Mouse (Mus musculus) C2C12 (cell line): ENCODE measurements around the gene Scrt2. TPM values are rescaled to one million over a fixed set of nuclear protein-coding genes. Genes with fewer than 3 reads are reported as not detected.

Experiments used
- H3K27me3 ChIP-seq: one replicate; pipeline ENCODE4 v1.6.1; 2011; ENCODE audit not compliant: control insufficient read depth, insufficient read depth, insufficient read length
- H3K36me3 ChIP-seq: one replicate; pipeline ENCODE4 v1.6.1; 2011; ENCODE audit not compliant: control insufficient read depth, insufficient read depth
- H3K4me3 ChIP-seq: one replicate; pipeline ENCODE4 v1.5.1; 2011; ENCODE audit warnings: mild to moderate bottlenecking, control low read depth; ENCODE audit not compliant: poor library complexity, insufficient read depth, severe bottlenecking
- H3K79me2 ChIP-seq: one replicate; pipeline ENCODE4 v1.6.1; 2011; ENCODE audit not compliant: control insufficient read depth, insufficient read depth
- H3K79me3 ChIP-seq: one replicate; pipeline ENCODE4 v1.6.1; 2011; ENCODE audit warnings: low read depth, control low read depth
- H3ac ChIP-seq: one replicate; pipeline ENCODE3; 2011; ENCODE audit warnings: low read depth; ENCODE audit not compliant: control insufficient read depth, insufficient read length
- CEBPB ChIP-seq: IDR thresholded peaks from one replicate; pipeline ENCODE4 v1.6.1; 2011; ENCODE audit warnings: low read depth, mild to moderate bottlenecking, control low read depth, moderate library complexity
- CTCF ChIP-seq: IDR thresholded peaks from one replicate; pipeline ENCODE4 v1.5.1; 2011; ENCODE audit not compliant: control insufficient read depth, insufficient read depth, insufficient read length
- FOSL1 ChIP-seq: IDR thresholded peaks from one replicate; pipeline ENCODE4 v1.8.0; 2011; ENCODE audit warnings: mild to moderate bottlenecking, low read length; ENCODE audit not compliant: poor library complexity, insufficient read depth, severe bottlenecking
- MAX ChIP-seq: IDR thresholded peaks from one replicate; pipeline ENCODE4 v1.6.1; 2011; ENCODE audit warnings: mild to moderate bottlenecking, control low read depth
- MYOD1 ChIP-seq: IDR thresholded peaks from one replicate; pipeline ENCODE4 v1.6.1; 2011; ENCODE audit warnings: low read depth; ENCODE audit not compliant: control insufficient read depth, insufficient read length
- MYOG ChIP-seq: IDR thresholded peaks from one replicate; pipeline ENCODE4 v1.6.1; 2011; ENCODE audit not compliant: control insufficient read depth, insufficient read length; ENCODE audit errors: extremely low read depth
- USF1 ChIP-seq: IDR thresholded peaks from one replicate; pipeline ENCODE4 v1.6.1; 2011; ENCODE audit warnings: low read depth, mild to moderate bottlenecking, control low read depth, moderate library complexity
- polyA plus RNA-seq: library from polyadenylated mRNA; unstranded; fragments of >200 nt; fragmentation: generic; extraction: Trizol; gene quantifications from one replicate; pipeline ENCODE4 v1.2.1, GENCODE M21; 2012; ENCODE audit warnings: missing spikeins

Gene Scrt2
- polyA plus RNA-seq, 1 experiment: not detected

DNA sequence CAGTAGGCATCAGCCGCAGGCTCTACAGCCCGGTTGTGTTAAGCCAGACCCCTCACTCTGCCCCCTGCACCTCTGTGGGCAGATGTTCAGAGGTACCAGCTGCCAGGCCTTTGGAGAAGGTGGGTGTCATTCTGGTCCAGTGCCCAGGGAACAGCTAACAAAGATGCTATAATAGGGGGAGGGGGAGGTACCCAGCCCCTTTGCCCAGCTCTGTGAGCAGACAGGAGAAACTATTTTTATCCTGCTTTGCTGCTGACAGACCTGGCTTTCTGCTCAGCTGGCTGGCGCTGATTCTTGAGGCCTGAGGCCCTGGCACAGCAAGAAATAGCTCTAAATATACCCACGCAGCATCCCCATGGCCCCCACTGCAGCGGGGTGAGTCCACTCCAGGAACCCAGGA is 5.8 kb downstream of the Scrt2 start:
- Histone ChIP-seq H3K79me2 (no peaks in the 10 kb centered on the region), H3K36me3 (no peaks in the 10 kb centered on the region), H3K79me3 (no peaks in the 10 kb centered on the region), H3K27me3 (peaks cover 35% of the 10 kb centered on the region), H3ac (no peak overlapping the region), H3K4me3 (no peak overlapping the region)
- TF ChIP-seq FOSL1 (no peak), MYOG (no peak), CEBPB (no peak), MAX (no peak), MYOD1 (no peak), CTCF (no peak), USF1 (no peak)

DNA sequence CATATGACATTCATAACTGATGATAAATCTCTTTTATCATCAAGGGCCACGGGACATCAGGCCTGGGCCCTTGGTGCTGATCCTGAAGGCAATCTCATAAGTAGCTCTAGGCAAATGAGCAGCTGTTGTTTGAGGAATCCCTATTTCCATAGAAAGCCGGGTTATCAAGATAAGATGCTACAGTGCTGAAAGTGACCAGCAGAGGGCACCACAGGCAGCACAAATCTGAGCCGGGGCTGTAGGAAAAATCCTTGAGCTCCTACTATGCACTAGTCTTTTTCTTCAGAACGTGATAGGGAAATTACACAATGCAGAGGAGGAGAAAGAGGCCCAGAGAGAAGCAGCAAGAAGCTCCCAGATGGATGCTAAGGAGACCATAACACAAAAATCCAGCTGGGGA is 7.7 kb downstream of the Scrt2 start:
- Histone ChIP-seq H3K27me3 (peaks cover 19% of the 10 kb centered on the region), H3K79me2 (no peaks in the 10 kb centered on the region), H3K4me3 (no peak overlapping the region), H3ac (no peak overlapping the region), H3K79me3 (no peaks in the 10 kb centered on the region), H3K36me3 (no peaks in the 10 kb centered on the region)
- TF ChIP-seq MAX (no peak), MYOG (no peak), CEBPB (no peak), USF1 (no peak), MYOD1 (no peak), FOSL1 (no peak), CTCF (no peak)

DNA sequence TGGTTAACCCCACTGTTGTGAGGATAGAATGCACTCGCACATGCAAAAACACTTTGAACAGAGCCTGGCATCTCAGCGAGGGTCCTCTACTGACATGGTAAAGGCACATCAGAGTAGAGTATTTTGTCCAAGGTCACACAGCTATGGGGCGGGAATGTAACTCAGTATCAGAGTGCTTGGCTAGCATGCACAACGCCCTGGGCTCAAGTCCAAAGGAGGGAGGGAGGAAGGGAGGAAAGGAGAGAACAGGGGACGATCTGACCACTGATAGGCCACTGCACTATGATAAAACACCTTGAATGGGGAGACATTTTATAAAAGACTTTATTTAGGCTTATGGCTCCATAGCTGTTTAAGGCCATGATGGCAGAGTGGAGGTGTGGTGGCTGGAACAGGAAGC is 8.3 kb downstream of the Scrt2 start:
- H3K4me3 ChIP-seq: no peak overlapping the region
- H3K36me3 ChIP-seq: no peaks in the 10 kb centered on the region
- TF ChIP-seq MYOG (no peak), FOSL1 (no peak), MYOD1 (no peak), MAX (no peak), CEBPB (no peak), CTCF (no peak), USF1 (no peak)
- H3K79me2 ChIP-seq: no peaks in the 10 kb centered on the region
- no peaks in the 10 kb centered on the region for H3K79me3 ChIP-seq
- no peak overlapping the region for H3ac ChIP-seq
- H3K27me3 ChIP-seq: peaks cover 14% of the 10 kb centered on the region

DNA sequence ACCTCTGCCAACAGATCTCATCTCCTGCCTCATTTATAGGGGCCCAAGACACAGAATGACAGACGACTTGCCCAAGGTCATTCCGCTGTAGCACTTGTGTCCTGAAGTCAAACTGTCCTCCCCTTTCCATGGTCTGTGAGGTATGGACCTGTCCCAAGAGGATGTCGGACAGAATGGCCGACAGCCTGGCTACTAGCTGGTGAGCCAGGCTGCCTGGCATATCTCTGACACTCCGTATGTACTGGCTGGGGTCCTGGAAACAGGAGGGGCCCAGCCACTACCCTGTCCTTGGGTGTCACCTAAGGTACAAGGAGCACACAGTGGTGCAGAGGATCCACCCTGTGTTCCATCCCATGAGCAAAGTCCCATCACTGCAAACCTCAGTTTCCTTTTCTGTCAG is 9.2 kb downstream of the Scrt2 start:
- H3K27me3 ChIP-seq: peaks cover 9% of the 10 kb centered on the region
- TF ChIP-seq MAX: no peak
- TF ChIP-seq USF1: no peak
- TF ChIP-seq FOSL1: no peak
- no peak for TF ChIP-seq MYOD1
- no peak for TF ChIP-seq MYOG
- no peak for TF ChIP-seq CTCF
- no peak for TF ChIP-seq CEBPB
- no peak overlapping the region for H3ac ChIP-seq
- no peak overlapping the region for H3K4me3 ChIP-seq
- H3K79me2 ChIP-seq: no peaks in the 10 kb centered on the region
- no peaks in the 10 kb centered on the region for H3K79me3 ChIP-seq
- no peaks in the 10 kb centered on the region for H3K36me3 ChIP-seq

DNA sequence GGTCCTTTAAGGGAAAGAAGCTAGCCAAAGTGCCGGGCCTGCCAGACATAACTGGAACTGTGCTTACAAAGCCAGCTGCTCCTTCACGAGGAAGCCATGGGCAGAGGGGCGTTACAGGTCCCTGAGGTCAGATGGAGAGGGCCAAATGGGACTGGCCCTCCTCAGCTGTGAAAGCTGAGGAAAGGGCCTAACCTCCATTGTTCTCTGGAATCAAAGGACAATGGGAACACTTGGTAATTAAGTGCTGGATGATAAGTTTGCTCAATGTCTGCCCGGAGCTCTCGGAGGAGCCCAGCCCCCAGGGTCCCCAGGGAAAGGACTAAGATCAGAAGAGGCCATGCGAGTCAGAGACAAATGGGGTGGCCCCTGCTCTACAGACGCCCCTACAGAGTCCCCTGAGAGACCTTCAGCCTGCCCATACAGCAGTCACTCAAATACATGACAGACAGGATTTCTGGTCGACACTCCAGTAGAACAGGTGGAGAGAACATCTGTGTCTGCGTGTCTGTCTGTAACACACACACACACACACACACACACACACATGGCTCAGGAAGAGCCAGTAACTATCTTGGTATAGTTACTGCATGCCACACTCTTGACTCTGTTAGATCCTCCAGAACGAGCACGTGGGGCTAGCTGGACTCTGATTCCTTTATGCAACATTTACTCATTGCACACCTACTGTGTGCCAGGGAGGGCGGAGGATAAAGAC is 10.2 kb downstream of the Scrt2 start:
- H3K79me2 ChIP-seq: no peaks in the 10 kb centered on the region
- peaks cover 11% of the 10 kb centered on the region for H3K27me3 ChIP-seq
- no peak overlapping the region for H3K4me3 ChIP-seq

DNA sequence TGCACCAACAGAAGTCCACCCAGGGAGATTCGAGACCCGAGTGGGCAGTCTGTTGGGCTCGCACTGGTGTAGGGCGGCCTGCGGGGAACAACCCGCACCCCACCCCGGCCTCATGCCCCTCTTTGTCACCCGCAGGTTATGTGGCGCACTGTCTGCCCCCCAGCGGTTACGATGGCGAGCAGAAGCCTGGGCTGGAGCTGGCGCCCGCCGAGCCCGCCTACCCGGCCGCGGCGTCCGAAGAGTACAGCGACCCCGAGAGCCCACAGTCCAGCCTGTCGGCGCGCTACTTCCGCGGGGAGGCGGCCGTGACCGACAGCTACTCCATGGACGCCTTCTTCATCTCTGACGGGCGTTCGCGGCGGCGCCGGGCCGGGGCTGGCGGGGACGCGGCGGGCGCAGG is 11.6 kb downstream of the Scrt2 start:
- Histone ChIP-seq H3K36me3 (no peaks in the 10 kb centered on the region), H3K79me2 (no peaks in the 10 kb centered on the region), H3K79me3 (no peaks in the 10 kb centered on the region), H3K4me3 (no peak overlapping the region), H3K27me3 (peaks cover 7% of the 10 kb centered on the region), H3ac (no peak overlapping the region)
- TF ChIP-seq FOSL1 (no peak), CTCF (no peak), MAX (no peak), USF1 (no peak), CEBPB (no peak), MYOD1 (no peak), MYOG (no peak)

More for the DNA sequence above, 10.2 kb downstream of the Scrt2 start:
- TF ChIP-seq MYOG (no peak), CTCF (no peak), FOSL1 (no peak), USF1 (no peak), MAX (no peak), MYOD1 (no peak), CEBPB (no peak)
- Histone ChIP-seq H3K79me3 (no peaks in the 10 kb centered on the region), H3K36me3 (no peaks in the 10 kb centered on the region), H3ac (no peak overlapping the region)
